Mouse (Mus musculus): ENCODE measurements at regions not wholly inside any gene's neighbourhood (a gene's known extent, or its start where the extent isn't known, plus 50 kb on each side); places are given as distances from the start of the nearest gene placed in this dataset.

DNA sequence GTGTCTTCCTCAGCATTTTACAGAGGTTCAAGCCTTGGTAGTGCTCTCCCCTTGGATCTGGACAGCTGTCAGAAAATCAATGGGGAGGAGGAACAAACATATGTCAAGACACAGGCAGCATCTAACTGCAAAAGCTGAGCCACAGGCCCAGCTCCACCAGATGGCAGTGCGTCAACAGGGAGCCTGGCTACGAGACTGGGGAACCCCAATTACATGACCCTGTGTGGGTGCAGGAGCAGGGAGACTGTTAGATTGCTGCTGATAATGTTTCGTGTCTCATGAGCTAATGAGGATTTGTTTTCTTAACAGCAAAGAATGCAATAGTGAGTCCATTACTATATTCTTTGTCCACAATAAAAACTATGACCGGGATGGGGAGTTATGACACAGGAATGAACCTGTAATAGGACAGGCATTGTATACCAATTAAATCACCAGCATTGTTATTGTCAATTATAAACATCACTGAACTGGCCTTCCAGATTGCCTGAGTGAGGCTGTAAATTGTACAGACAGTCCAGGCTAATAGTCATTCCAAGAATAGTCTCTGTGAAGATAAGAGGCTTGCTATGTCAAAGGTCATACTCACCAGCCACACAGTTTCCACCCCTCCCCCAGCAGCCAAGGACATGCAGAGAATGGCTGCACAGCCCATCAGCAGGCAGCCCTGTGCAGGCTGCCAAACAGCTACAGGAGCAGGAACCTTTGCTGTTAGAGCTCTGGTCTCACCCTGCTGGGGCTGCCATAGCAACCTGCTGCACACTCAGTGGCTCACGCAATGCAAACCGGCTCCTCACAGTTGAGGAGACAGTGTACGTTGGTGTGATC is 58.8 kb upstream of the Barx2 start:
- 15% methylated on average over 7 of the region's 7 CpGs for WGBS
- Histone ChIP-seq H3K36me3 (no peaks in the 10 kb centered on the region), H3K27me3 (ENCODE audit: insufficient read depth, poor library complexity, severe bottlenecking) (no peaks in the 10 kb centered on the region), H3K27ac (peak overlapping the region; percentile 84), H3K4me3 (peak overlapping the region; percentile 31), H3K4me1 (replicated peaks) (peaks cover 19% of the 10 kb centered on the region), H3K9me3 (no peaks in the 10 kb centered on the region)
- DNase-seq (ENCODE audit: low spot score) = peak; percentile 77

GRCm38 (mm10) chr9:31972629-31972993 is 59.3 kb upstream of the Barx2 start:
- Histone ChIP-seq H3K4me1 (replicated peaks) (peaks cover 19% of the 10 kb centered on the region), H3K4me3 (peak overlapping the region; percentile 31), H3K27me3 (ENCODE audit: insufficient read depth, poor library complexity, severe bottlenecking) (no peaks in the 10 kb centered on the region), H3K27ac (peak overlapping the region; percentile 84), H3K36me3 (no peaks in the 10 kb centered on the region), H3K9me3 (no peaks in the 10 kb centered on the region)
- no peak for DNase-seq (ENCODE audit: low spot score)
- WGBS = 58% methylated on average over 6 of the region's 6 CpGs

DNA sequence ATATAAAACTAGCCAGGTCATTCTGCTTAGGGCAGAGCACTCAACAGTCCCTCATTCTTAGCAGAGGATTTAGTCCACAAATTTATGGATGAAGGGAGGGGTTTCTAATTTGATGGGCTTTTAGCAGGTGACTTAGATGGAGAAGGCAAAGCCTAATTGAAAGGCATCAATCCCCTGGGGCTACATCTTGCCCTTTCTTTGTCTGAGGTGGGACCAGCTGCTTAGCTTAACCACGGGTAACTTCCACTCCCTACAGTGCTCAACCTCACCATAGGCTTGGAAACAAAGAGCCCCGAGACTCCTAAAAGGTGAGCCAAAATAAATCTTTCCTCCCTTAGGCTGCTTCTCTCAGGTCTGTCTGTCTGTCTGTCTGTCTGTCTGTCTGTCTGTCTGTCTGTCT is 62.9 kb upstream of the Barx2 start:
- no peak for DNase-seq (ENCODE audit: low spot score)
- Histone ChIP-seq H3K4me1 (replicated peaks) (peaks cover 19% of the 10 kb centered on the region), H3K9me3 (no peaks in the 10 kb centered on the region), H3K36me3 (no peaks in the 10 kb centered on the region), H3K27me3 (ENCODE audit: insufficient read depth, poor library complexity, severe bottlenecking) (no peaks in the 10 kb centered on the region), H3K4me3 (no peak overlapping the region), H3K27ac (no peak overlapping the region)
- WGBS = 35% methylated on average over 2 of the region's 2 CpGs

- Histone ChIP-seq H3K4me3 (no peak overlapping the region), H3K4me1 (replicated peaks) (peaks cover 3% of the 10 kb centered on the region)
These were observed 64.8 kb upstream of the Barx2 start for GRCm38 (mm10) chr9:31978071-31978470.

DNA sequence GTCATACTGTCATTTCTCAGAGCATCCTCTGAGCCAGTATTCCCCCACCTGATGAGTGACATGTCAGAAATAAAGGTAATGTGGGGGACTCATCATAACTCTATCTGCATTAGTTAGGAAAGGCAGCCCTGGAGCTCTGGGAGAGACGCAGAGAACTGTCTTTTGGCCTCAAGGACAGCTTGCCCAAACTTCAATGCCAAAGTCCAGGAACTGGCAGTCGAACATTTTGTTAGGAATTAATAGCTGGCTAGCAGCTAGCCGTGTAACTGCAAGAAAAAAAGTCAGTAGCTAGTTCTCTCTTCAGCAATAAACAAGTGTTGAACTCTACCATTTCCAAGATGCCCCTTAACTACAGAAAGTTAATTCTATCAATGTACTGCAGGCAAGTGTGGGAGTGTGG is 65.9 kb upstream of the Barx2 start:
- Histone ChIP-seq H3K36me3 (no peaks in the 10 kb centered on the region), H3K27ac (no peak overlapping the region), H3K4me1 (replicated peaks) (peaks cover 6% of the 10 kb centered on the region; the same call in 1 of the 2 replicates), H3K27me3 (ENCODE audit: insufficient read depth, poor library complexity, severe bottlenecking) (no peaks in the 10 kb centered on the region), H3K9me3 (no peaks in the 10 kb centered on the region), H3K4me3 (no peak overlapping the region)
- DNase-seq (ENCODE audit: low spot score) = no peak
- 91% methylated on average over 3 of the region's 3 CpGs for WGBS

More at GRCm38 (mm10) chr9:31978071-31978470, 64.8 kb upstream of the Barx2 start:
- Histone ChIP-seq H3K9me3 (no peaks in the 10 kb centered on the region), H3K36me3 (no peaks in the 10 kb centered on the region), H3K27ac (no peak overlapping the region), H3K27me3 (ENCODE audit: insufficient read depth, poor library complexity, severe bottlenecking) (no peaks in the 10 kb centered on the region)
- 82% methylated on average over 2 of the region's 2 CpGs for WGBS
- DNase-seq (ENCODE audit: low spot score) = no peak

DNA sequence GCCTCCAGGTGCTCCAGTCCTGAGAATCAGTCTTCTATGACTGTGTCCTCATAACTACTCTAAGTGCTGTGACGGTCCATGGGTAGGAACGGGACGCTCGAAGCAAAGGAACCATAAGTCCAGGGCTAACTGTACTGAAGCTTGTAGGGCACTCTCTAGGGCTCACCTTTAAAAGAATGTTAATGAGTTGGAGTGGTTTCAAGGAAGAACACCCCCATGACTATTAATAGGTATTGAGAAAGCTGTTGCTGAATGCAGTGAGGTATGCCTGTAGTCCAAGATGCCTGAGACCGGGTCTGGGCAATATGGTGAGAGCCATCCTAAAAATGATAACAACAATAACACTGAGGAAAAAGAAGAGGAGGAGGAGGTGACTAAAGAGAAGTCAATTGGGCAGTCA is 67.2 kb upstream of the Barx2 start:
- H3K27me3 ChIP-seq (ENCODE audit: insufficient read depth, poor library complexity, severe bottlenecking) = no peaks in the 10 kb centered on the region
- WGBS = 95% methylated on average over 5 of the region's 5 CpGs
- no peak for DNase-seq (ENCODE audit: low spot score)
- no peaks in the 10 kb centered on the region for H3K36me3 ChIP-seq
- no peak overlapping the region for H3K27ac ChIP-seq
- peaks cover 13% of the 10 kb centered on the region; the same call in 1 of the 2 replicates for H3K4me1 ChIP-seq (replicated peaks)
- no peaks in the 10 kb centered on the region for H3K9me3 ChIP-seq
- H3K4me3 ChIP-seq = no peak overlapping the region

- no peak overlapping the region for H3K4me3 ChIP-seq
- H3K27ac ChIP-seq = no peak overlapping the region; the same call in 1 of the 2 replicates
- H3K27me3 ChIP-seq (ENCODE audit: insufficient read depth, poor library complexity, severe bottlenecking) = no peaks in the 10 kb centered on the region
- H3K4me1 ChIP-seq (replicated peaks) = peaks cover 17% of the 10 kb centered on the region
- DNase-seq (ENCODE audit: low spot score) = no peak
- no peaks in the 10 kb centered on the region for H3K36me3 ChIP-seq
- WGBS = 59% methylated on average over 12 of the region's 12 CpGs
- H3K9me3 ChIP-seq = no peaks in the 10 kb centered on the region
These were observed 70.7 kb upstream of the Barx2 start for GRCm38 (mm10) chr9:31983759-31984586.

- 57% methylated on average over 7 of the region's 7 CpGs for WGBS
- no peak for DNase-seq (ENCODE audit: low spot score)
- Histone ChIP-seq H3K27me3 (ENCODE audit: insufficient read depth, poor library complexity, severe bottlenecking) (no peaks in the 10 kb centered on the region), H3K9me3 (no peaks in the 10 kb centered on the region), H3K4me1 (replicated peaks) (peaks cover 37% of the 10 kb centered on the region), H3K4me3 (no peak overlapping the region), H3K36me3 (no peaks in the 10 kb centered on the region), H3K27ac (no peak overlapping the region)
These were observed 75.6 kb upstream of the Barx2 start for GRCm38 (mm10) chr9:31988826-31989225.

GRCm38 (mm10) chr9:31989581-31990360 is 76.5 kb upstream of the Barx2 start:
- no peak overlapping the region; the same call in 1 of the 2 replicates for H3K27ac ChIP-seq
- no peak overlapping the region for H3K4me3 ChIP-seq
- no peaks in the 10 kb centered on the region for H3K36me3 ChIP-seq
- H3K4me1 ChIP-seq (replicated peaks) = peaks cover 35% of the 10 kb centered on the region
- no peak for DNase-seq (ENCODE audit: low spot score)
- H3K9me3 ChIP-seq = no peaks in the 10 kb centered on the region
- 43% methylated on average over 17 of the region's 17 CpGs for WGBS
- H3K27me3 ChIP-seq (ENCODE audit: insufficient read depth, poor library complexity, severe bottlenecking) = no peaks in the 10 kb centered on the region

DNA sequence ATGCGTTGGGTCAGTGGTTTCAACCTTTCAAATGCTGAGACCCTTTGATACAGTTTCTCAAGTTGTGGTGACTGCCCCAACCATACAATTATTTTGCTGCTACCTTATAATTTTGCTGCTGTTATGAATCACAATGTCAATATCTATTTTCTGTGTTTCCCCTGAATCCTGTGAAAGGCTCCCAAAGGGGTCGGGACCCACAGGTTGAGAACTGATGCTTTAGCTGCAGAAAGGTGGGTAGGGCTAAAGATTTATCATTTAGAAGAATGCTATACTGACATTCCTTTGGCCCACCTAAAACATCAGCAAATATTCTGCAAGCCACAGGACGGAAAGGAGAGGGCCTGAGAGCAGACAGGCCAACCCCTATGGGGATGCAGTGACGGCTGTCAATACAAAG is 77.2 kb upstream of the Barx2 start:
- Histone ChIP-seq H3K36me3 (no peaks in the 10 kb centered on the region), H3K27ac (no peak overlapping the region), H3K9me3 (no peaks in the 10 kb centered on the region), H3K27me3 (ENCODE audit: insufficient read depth, poor library complexity, severe bottlenecking) (no peaks in the 10 kb centered on the region), H3K4me3 (no peak overlapping the region), H3K4me1 (replicated peaks) (peaks cover 35% of the 10 kb centered on the region)
- WGBS = 84% methylated on average over 4 of the region's 4 CpGs
- no peak for DNase-seq (ENCODE audit: low spot score)

DNA sequence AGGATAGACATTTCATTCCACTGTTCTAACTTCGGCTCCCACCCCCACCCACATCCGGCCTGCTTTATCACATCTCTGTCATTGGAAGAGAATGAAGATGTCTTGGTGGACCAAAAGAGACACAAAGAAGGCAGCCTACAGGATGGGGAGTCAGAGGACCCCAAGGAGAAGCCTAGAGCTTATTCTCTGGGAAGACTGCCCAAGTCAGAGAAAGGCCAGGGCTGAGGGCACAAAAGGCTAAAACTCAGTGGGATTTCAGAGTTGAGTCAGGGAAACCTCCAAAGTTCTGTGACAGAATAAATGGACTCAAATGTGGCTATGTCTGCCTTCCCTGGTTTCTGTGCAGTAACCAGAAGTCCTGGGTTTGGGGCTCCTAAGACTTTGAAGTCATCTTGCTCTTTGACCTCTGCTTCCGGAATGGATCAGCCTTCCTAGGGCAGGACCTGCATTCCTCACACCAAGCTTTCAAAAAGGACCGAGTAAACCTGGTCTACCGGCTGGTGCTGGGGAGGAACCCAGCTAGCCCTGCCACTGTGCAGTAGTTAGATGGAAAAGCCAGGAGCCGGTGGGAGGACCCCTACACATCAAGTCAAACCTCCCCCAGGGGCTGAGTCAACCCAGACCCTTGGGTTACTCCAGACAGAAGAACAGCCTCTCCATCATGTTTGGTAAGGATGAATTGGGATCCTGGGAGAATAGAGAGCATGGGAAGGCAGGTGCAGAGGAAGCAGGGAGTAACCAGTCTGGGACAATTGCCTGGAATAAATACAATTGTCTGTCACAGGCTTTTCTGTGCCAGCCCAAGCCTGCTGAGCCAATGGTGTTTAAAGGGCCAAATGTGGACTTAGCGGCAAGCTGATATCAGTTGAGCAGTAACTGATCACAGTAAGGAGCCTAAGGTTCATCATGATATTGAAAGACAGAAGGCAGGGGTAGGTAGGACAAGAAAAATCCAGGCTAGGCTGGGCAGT is 80.7 kb upstream of the Barx2 start:
- WGBS = 57% methylated on average over 7 of the region's 7 CpGs
- peaks cover 7% of the 10 kb centered on the region; the same call in 1 of the 2 replicates for H3K27me3 ChIP-seq (ENCODE audit: insufficient read depth, poor library complexity, severe bottlenecking)
- H3K36me3 ChIP-seq = no peaks in the 10 kb centered on the region
- H3K9me3 ChIP-seq = no peaks in the 10 kb centered on the region
- H3K27ac ChIP-seq = 0 out of 2 replicates have a peak overlapping the region, but pooled peaks have one; percentile 16
- H3K4me3 ChIP-seq = no peak overlapping the region
- no peak for DNase-seq (ENCODE audit: low spot score)
- peaks cover 48% of the 10 kb centered on the region for H3K4me1 ChIP-seq (replicated peaks)

DNA sequence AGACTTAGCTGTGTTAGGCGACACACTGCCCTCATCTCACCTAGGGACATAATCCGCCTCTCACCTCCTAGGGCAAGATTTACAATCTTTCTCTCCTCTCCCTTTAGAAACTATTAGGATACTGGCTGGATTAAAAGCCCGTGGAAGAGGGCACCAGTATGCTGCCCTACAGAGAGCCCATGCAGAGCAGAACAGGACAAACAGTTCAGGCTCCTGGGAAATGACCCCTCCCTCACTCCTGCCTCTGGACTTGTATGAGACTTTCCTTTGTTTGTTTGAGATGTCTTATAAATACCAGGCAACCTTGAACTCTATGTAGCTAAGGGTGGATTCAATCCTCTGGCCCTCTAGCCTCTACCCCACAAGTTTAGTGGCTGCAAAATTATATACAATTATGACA is 81.8 kb upstream of the Barx2 start:
- Histone ChIP-seq H3K4me1 (replicated peaks) (peaks cover 36% of the 10 kb centered on the region), H3K27ac (no peak overlapping the region), H3K4me3 (no peak overlapping the region), H3K9me3 (no peaks in the 10 kb centered on the region), H3K36me3 (no peaks in the 10 kb centered on the region), H3K27me3 (ENCODE audit: insufficient read depth, poor library complexity, severe bottlenecking) (peaks cover 7% of the 10 kb centered on the region; the same call in 1 of the 2 replicates)
- no peak for DNase-seq (ENCODE audit: low spot score)
- WGBS = 67% methylated on average over 3 of the region's 3 CpGs

Measured in hindbrain, embryonic 10.5 days (tissue).